Mouse (Mus musculus): Measurements from ENCODE around the gene Mettl11b.

DNA sequence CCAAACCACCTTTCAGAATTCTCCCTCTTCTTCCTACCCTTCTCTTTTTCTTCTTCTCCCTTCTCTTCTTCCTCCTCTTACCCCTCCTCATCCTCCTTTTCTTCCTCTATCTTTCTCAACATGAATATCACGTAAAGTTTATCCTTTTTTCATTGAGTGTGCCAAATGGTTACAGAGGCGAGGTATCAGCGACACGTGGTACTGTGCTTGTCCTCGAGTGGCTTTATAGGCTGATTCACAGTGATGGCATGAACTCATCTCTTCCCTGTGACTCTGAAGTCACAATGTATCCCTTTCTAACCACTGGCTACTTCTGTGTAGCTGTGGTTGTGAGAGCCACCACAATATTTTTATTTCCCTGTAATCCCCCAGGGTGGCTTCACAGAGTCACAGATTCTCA, 68.6 kb downstream of the Mettl11b start:
- TF ChIP-seq CTCF (IDR thresholded peaks at IDR 0.05; ENCODE audit: borderline replicate concordance, insufficient read depth, low read length) (no peak), POLR2A (IDR thresholded peaks at IDR 0.05; ENCODE audit: low read depth, low read length) (no peak)

Measured in embryonic fibroblast, embryonic 13.5 days (primary cell).